Mouse (Mus musculus): ENCODE measurements around the gene Slc1a5. TPM values are rescaled to one million over a fixed set of nuclear protein-coding genes. Genes with fewer than 3 reads are reported as not detected.

Gene Slc1a5
- total RNA-seq, 2 experiments from 2014 or later: 26.5 to 35.4 TPM

DNA sequence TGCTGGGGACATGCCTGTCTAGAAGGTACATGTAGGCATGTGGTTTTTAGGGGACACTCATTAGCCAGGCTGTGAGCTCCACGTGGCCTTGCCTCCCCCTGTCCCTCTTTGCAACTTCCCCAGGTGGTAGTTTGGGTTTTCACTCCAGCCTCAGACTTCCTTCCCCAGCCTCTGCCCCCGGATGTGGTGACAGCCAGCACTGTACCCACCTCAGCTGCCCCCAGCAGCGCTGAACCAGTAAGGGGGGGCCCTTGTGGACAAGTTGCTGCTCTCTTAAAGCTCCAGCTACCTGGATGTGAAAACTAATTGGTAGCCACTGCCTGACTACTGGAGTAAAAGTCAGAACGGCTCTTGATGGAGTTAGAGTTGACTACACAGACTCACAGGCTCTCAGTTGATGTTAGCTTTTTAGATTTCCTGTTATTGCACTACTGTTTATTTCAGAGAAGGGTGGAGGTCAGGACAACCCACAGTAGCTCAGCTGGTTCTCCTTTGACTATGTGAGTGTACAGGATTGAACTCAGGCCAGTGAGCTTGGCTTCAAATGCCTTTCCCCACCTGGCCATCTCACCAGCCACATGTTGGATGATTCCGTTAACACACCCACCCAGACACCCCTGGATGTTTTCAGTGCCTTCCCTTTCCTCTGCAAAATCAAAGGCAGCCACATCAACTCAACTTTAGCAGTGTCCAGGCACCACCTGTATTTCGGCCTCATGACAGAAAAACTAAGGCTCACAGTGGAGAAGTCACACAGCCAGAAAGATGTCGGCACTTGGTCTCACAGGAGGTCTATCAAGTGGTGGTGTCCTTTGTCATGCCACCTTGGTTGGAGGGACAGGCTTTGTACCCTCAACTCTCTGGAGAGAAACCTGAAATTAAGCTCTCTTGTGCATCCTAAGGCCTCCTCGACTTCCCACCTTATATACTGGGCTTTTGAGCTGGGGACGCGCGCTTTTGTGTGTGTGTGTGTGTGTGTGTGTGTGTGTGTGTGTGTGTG is 60.7 kb downstream of the Slc1a5 start:
- no peak for DNase-seq
- intact Hi-C loops (cut with DNase I): no loop called here

GRCm38 (mm10) chr7:16842645-16843063 is 61.5 kb downstream of the Slc1a5 start, which contains the start of gene Prkd2:
TSS of gene Prkd2 (plus strand) at chr7:16842902.
- intact Hi-C loops (cut with DNase I): no loop called here
- peak; percentile 91 to 95 for DNase-seq

GRCm38 (mm10) chr7:16843441-16844171 is 62.5 kb downstream of the Slc1a5 start:
- intact Hi-C loops (cut with DNase I): no loop called here
- peak; percentile 45 to 52 for DNase-seq

DNA sequence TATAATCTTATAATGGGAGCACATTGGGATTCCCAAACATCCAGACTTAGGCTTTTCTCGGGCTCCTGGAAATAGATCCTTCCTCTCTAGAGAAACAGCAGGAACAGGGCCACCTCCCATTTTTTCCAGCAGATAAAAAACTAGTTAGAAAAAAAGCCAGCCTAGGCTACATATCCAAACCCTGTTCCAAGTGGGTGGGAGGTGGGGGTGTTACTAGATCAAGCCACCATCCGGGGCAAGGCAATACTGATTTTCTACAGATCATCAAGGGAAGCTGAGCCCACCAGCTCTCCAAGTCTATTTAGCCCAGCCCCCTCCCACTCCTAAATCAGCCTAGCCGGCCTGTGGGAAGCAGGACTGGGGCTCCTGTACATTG is 63.5 kb downstream of the Slc1a5 start:
- no peak for DNase-seq

DNA sequence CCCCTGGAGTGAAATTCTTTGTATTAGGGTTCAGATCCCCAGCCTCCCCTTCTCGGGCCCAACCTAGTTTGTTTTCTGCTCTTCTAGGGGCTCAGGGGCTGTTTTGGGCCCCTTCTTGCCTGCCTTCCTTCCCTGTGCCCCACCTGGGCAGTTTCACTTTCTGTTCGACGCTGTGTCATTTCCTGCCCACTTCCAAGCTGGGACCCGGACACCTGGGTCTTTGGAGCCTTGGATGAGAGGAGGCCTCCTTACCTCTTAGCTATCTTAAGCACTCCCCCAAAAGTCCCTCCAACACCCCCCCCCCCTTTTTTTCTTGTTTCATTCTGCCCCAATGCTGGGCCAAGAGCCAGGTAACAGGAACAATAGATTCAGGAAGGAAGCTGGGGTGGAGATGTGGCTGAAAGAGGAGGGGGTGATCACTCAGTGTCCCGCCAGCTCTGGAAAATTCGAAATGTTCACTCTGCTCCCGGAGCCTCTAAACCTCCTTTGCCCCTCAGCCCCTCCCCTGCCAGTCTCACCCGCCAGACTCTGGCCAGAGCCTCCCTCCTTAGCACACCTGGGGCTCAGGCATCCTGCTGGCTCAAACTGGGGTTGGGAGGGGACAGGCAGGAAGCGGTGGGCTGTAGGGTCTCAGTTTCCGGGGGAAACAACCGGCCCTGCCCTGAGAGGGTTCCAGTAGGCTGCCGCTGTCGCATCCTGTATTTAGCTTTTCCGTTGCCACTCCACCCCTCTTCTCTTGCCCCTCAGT is 64.1 kb downstream of the Slc1a5 start:
- DNase-seq: peak; percentile 55 to 58
- intact Hi-C loops (cut with DNase I): no loop called here

More for the DNA sequence above, 63.5 kb downstream of the Slc1a5 start:
- intact Hi-C loops (cut with DNase I): no loop called here

DNA sequence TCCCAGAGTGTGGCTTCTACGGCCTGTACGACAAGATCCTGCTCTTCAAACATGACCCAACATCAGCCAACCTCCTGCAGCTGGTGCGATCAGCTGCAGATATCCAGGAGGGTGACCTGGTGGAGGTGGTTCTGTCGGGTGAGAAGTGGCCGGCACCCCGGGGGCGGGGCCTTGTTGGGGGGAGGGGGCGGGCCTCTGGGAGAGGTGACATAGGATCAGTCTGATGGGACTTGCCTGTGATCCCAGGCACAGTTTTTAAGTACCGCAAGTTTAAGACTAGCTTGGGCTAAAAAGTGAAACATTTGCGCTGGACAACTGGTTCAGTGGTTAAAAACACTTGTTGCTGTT is 64.7 kb downstream of the Slc1a5 start:
- intact Hi-C loops (cut with DNase I): no loop called here
- DNase-seq: no peak

GRCm38 (mm10) chr7:16846775-16847174 is 65.6 kb downstream of the Slc1a5 start:
- no peak for DNase-seq
- intact Hi-C loops (cut with DNase I): no loop called here

DNA sequence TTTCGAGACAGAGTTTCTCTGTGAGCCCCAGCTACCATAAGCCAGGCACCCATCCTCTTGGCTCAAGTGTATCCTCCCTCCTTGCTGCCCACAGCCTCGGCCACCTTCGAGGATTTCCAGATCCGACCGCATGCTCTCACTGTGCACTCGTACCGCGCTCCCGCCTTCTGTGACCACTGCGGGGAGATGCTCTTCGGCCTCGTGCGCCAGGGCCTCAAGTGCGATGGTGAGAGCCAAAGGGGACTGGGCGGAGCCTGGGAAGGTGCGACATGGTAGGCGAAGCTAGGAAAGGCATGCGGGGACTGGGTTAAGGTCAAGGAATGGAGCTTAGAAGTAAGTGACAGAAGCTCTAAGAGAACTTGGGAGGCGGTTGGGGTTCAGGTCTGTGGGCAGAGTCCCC is 66.4 kb downstream of the Slc1a5 start:
- intact Hi-C loops (cut with DNase I): no loop called here
- DNase-seq: no peak

Other genes with a start within 250 kb of the Slc1a5 start
- gene Arhgap35, start 166.3 kb upstream of the Slc1a5 start, total RNA-seq (2021): 10 to 100 TPM; 42.8 to 44.1 TPM
- gene Ceacam15, start 105.6 kb upstream of the Slc1a5 start, total RNA-seq (2021): not detected
- gene Ceacam9, start 59.4 kb upstream of the Slc1a5 start, total RNA-seq (2021): not detected
- 100 to 1,000 TPM in 1 of 2 experiments, 10 to 100 TPM in 1; 89.4 to 102 TPM for gene Ap2s1, start 42.9 kb upstream of the Slc1a5 start, total RNA-seq (2021)
- 10 to 100 TPM; 65.3 to 69.1 TPM for gene Strn4, start 34.5 kb downstream of the Slc1a5 start, total RNA-seq (2021)
- 10 to 100 TPM; 42.8 to 45.5 TPM for gene Fkrp, start 35.4 kb downstream of the Slc1a5 start, total RNA-seq (2021)
- 10 to 100 TPM; 35.3 to 35.9 TPM for gene Prkd2, start 61.6 kb downstream of the Slc1a5 start, total RNA-seq (2021)
- gene Dact3, start 94.0 kb downstream of the Slc1a5 start, total RNA-seq (2021): 10 to 100 TPM; 18.6 to 19.0 TPM
- under 1 TPM; 0.81 to 0.98 TPM for gene Gng8, start 110.4 kb downstream of the Slc1a5 start, total RNA-seq (2021)
- 1 to 10 TPM; 1.4 to 1.6 TPM for gene Ptgir, start 125.2 kb downstream of the Slc1a5 start, total RNA-seq (2021)
- gene Calm3, start 142.8 kb downstream of the Slc1a5 start, total RNA-seq (2021): 100 to 1,000 TPM; 228 to 250 TPM
- 1 to 10 TPM; 3.6 to 4.0 TPM for gene Pnmal2, start 163.3 kb downstream of the Slc1a5 start, total RNA-seq (2021)
- gene Pnmal1, start 178.3 kb downstream of the Slc1a5 start, total RNA-seq (2021): not detected
- under 1 TPM; 0.07 TPM for gene Gm42372, start 201.7 kb downstream of the Slc1a5 start, total RNA-seq (2021)
- gene Ccdc8, start 211.4 kb downstream of the Slc1a5 start, total RNA-seq (2021): 10 to 100 TPM in 1 of 2 experiments, 1 to 10 TPM in 1; 9.8 to 10.3 TPM
- 100 to 1,000 TPM; 101 to 108 TPM for gene Ppp5c, start 246.6 kb downstream of the Slc1a5 start, total RNA-seq (2021)